Mouse (Mus musculus) E14TG2a.4 (cell line): ENCODE data around the gene Coq8a.

Source experiments
- CTCF ChIP-seq: conservative IDR thresholded peaks from 2 replicates; pipeline ENCODE4 v1.5.1; 2014; ENCODE audit warnings: low read length
- NANOG ChIP-seq: IDR thresholded peaks from 2 replicates; pipeline ENCODE4 v1.6.1; 2014; ENCODE audit warnings: borderline replicate concordance, low read length, mixed read lengths
- POU5F1 ChIP-seq: IDR thresholded peaks from 2 replicates; pipeline ENCODE4 v1.6.1; 2014; ENCODE audit warnings: low read length, borderline replicate concordance

DNA sequence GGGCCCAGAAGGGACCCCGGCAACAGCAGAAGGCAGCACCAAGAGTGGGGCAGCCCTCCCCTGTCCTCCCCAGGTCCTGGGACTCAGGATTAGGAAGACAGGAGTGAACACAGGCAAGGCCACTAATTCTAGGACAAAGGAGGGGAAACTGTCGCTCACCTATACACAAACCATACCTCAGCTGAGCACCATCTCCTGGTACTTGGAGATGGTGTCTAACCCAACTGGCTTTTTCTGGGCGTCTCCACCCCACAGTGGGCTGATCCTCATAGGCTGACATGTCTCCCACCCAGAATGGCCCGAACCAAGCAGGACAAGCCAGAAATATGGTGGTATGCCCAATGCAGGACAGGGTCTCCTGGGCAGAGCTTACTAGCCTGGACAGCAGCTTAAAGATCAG, 26.8 kb downstream of the Coq8a start:
- no peak for TF ChIP-seq CTCF
- TF ChIP-seq NANOG: no peak
- TF ChIP-seq POU5F1: no peak
